Mouse (Mus musculus) intestine, postnatal 0 days (tissue): Measurements from ENCODE around the gene Slc43a2. TPM values are rescaled to one million over a fixed set of nuclear protein-coding genes. Genes with fewer than 3 reads are reported as not detected.
"Not testable (repeated sequence)": the region's sequence is repeated elsewhere in the genome, so short reads cannot be mapped to it uniquely, and the experiment has no call there.

ENCODE experiments used
- ATAC-seq: fragments of 200-750 bp; cut with Nextera tagmentation; 2 replicates; pipeline ENCODE4 v1.8.0; 2017; ENCODE audit warnings: mild to moderate bottlenecking, moderate TSS enrichment, moderate library complexity
- H3K27ac ChIP-seq: fragments of 300-500 bp; sonication (generic); 2 replicates; pipeline ENCODE4 v1.5.1; 2014; ENCODE audit warnings: mild to moderate bottlenecking, low read depth, low read length, moderate library complexity
- H3K27me3 ChIP-seq: fragments of 300-500 bp; sonication (generic); replicated peaks from 2 replicates; pipeline ENCODE4 v1.6.1; 2014; ENCODE audit warnings: low read length, mixed read lengths; ENCODE audit not compliant: control insufficient read depth, insufficient read depth
- H3K36me3 ChIP-seq: fragments of 300-500 bp; sonication (generic); 2 replicates; pipeline ENCODE4 v1.6.1; 2014; ENCODE audit warnings: mild to moderate bottlenecking, moderate library complexity; ENCODE audit not compliant: control insufficient read depth, insufficient read depth
- H3K4me1 ChIP-seq: fragments of 300-500 bp; sonication (generic); replicated peaks from 2 replicates; pipeline ENCODE4 v1.6.1; 2014; ENCODE audit warnings: antibody characterized with exemption, low read length, mixed read lengths; ENCODE audit not compliant: control insufficient read depth, insufficient read depth
- H3K4me2 ChIP-seq: fragments of 300-500 bp; sonication (generic); replicated peaks from 2 replicates; pipeline ENCODE4 v1.6.1; 2014; ENCODE audit warnings: low read depth, mild to moderate bottlenecking, moderate library complexity
- H3K4me3 ChIP-seq: fragments of 300-500 bp; sonication (generic); 2 replicates; pipeline ENCODE4 v1.5.1; 2014; ENCODE audit warnings: low read depth, low read length
- H3K9ac ChIP-seq: fragments of 300-500 bp; sonication (generic); 2 replicates; pipeline ENCODE4 v1.6.1; 2014; ENCODE audit warnings: mild to moderate bottlenecking, low read depth, low read length
- H3K9me3 ChIP-seq: fragments of 300-500 bp; sonication (generic); 2 replicates; pipeline ENCODE4 v1.6.1; 2016; ENCODE audit warnings: mixed run types; ENCODE audit not compliant: control insufficient read depth
- CTCF ChIP-seq: sonication (generic); IDR thresholded peaks from 2 replicates; pipeline ENCODE4 v1.5.1; 2016; ENCODE audit warnings: low read depth, mild to moderate bottlenecking, control low read depth, antibody characterized with exemption, moderate library complexity
- WGBS: fragments of 180-500 bp; shearing (Covaris S2); extraction: QIAGEN DNeasy Blood & Tissue Kit; methylation state at CpG from one replicate; pipeline ENCODE4 v1.1.7; 2014; 5-methylcytosine and 5-hydroxymethylcytosine counted together
- polyA plus RNA-seq: library from polyadenylated mRNA; unstranded; fragments of >200 nt; fragmentation: Nextera tagmentation; extraction: Ambion mirVana; gene quantifications from 2 replicates; pipeline ENCODE4 v1.2.1, GENCODE M21; 2015

Slc43a2 gene
- polyA plus RNA-seq, 1 experiment from 2014 or later = 46.4 TPM

DNA sequence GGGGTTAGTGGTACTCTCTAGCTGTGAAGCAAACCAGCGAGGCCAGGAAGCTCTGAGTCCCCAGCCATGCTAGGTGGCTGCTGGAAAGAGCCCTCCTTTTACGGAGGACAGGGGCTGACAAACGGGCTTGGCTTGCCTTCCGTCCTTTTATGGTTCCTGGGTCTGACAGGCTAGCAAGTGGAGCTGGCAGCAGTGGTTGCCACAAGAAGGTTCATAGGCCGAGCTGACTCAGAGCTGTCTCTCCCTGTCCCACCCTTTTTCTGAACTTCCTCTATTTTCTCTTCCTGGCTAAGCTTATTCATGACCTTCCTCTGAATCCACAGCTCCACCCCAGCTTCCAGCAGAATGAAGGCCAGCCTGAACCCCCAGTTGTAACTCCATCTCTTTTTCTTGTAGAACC is 61.1 kb downstream of the Slc43a2 start:
- H3K4me2 ChIP-seq = peak overlapping the region; percentile 28
- ATAC-seq = peak; percentile 52
- TF ChIP-seq CTCF = no peak
- no peaks in the 10 kb centered on the region for H3K27me3 ChIP-seq
- WGBS = 35% methylated on average over 5 of the region's 5 CpGs
- H3K4me1 ChIP-seq = 0 out of 2 replicates have a peak, but pooled peaks cover 11% of the 10 kb centered on the region
- H3K36me3 ChIP-seq = peaks cover 50% of the 10 kb centered on the region
- H3K4me3 ChIP-seq = no peak overlapping the region
- no peaks in the 10 kb centered on the region for H3K9me3 ChIP-seq
- H3K9ac ChIP-seq = no peak overlapping the region
- H3K27ac ChIP-seq = peak overlapping the region; percentile 86

GRCm38 (mm10) chr11:75594431-75594830 is 62.9 kb downstream of the Slc43a2 start:
- Histone ChIP-seq H3K27me3 (no peaks in the 10 kb centered on the region), H3K4me3 (no peak overlapping the region), H3K9me3 (no peaks in the 10 kb centered on the region), H3K4me1 (0 out of 2 replicates have a peak, but pooled peaks cover 3% of the 10 kb centered on the region), H3K27ac (peak overlapping the region; percentile 66), H3K4me2 (no peak overlapping the region), H3K9ac (no peak overlapping the region), H3K36me3 (peaks cover 64% of the 10 kb centered on the region)
- ATAC-seq = no peak
- WGBS = 79% methylated on average over 9 of the region's 9 CpGs
- no peak for TF ChIP-seq CTCF

DNA sequence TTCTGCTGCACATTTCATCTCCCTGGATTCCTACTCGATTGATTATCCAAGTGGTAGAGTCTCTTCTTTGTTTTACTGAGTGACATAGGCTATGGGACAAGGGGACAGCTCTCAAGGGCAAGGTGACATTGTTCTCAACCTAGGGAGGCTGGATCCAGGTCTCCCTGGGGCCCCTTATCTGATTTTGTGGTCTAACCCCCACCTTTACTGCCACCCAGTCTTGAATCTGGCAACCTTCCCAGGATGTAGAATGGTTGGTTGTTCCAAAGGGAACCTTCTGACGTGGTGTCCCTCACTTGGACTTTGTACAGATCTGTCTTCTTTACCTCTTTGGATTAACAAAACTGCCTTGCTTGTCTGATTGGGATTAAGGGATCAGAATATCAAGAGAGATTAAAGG is 63.9 kb downstream of the Slc43a2 start:
- Histone ChIP-seq H3K9me3 (no peaks in the 10 kb centered on the region), H3K27ac (peak overlapping the region; percentile 66), H3K4me2 (no peak overlapping the region), H3K4me3 (no peak overlapping the region), H3K9ac (no peak overlapping the region), H3K27me3 (no peaks in the 10 kb centered on the region), H3K36me3 (peaks cover 63% of the 10 kb centered on the region), H3K4me1 (0 out of 2 replicates have a peak, but pooled peaks cover 3% of the 10 kb centered on the region)
- 52% methylated on average over 2 of the region's 2 CpGs for WGBS
- TF ChIP-seq CTCF = no peak
- peak; percentile 53; the same call in 1 of the 2 replicates for ATAC-seq

DNA sequence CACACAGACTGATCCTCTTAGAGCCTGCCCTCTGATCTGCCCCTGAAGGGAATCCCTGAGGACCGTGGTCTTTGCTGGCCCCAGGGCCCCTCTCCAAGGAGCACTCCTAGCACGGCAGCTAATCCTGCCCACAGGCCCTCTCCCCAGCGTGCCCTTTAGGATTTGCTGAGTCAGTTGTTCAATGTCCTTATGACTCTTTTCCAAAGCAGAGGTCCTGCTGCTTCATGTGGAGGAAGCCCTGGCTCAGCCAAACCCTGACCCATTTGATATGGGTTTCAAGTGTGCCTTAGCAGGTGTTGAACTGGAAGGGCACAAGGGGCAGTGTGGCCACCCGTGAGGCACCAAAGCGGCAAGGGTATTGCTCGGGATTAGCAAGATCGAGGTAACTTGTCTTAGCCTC is 64.3 kb downstream of the Slc43a2 start:
- Histone ChIP-seq H3K4me3 (no peak overlapping the region), H3K9ac (no peak overlapping the region), H3K36me3 (peaks cover 67% of the 10 kb centered on the region), H3K27me3 (no peaks in the 10 kb centered on the region), H3K4me1 (0 out of 2 replicates have a peak, but pooled peaks cover 3% of the 10 kb centered on the region), H3K4me2 (no peak overlapping the region), H3K27ac (peak overlapping the region; percentile 17; the same call in 1 of the 2 replicates), H3K9me3 (no peaks in the 10 kb centered on the region)
- 77% methylated on average over 7 of the region's 7 CpGs for WGBS
- no peak for ATAC-seq
- TF ChIP-seq CTCF = no peak

DNA sequence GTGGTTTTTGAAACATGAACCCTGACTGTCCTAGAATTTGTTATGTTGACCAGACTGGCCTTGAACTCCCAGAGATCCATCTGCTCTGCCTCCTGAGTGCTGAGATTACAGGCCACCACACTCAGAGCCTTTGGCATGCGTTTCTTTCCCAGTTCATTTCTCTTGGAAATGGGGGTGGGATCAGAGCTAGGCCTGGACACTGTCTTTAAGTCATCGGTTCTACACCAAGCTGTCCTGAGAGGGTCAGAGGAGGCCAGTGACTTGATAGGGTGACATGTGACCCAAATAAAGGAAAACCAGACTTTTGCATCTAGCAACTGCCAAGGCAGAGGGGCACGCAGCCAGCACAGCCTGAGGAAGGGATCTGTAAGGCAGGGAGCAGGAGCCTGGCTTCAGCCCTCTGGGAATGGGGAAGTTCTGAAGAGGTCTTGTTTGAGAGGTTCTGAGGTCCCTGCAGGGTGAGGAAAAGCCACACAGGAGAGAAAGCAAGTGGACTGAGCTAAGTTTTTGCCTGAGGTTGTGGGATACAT is 65.3 kb downstream of the Slc43a2 start:
- no peak for TF ChIP-seq CTCF
- H3K4me2 ChIP-seq = no peak overlapping the region
- H3K4me1 ChIP-seq = 0 out of 2 replicates have a peak, but pooled peaks cover 3% of the 10 kb centered on the region
- H3K27me3 ChIP-seq = no peaks in the 10 kb centered on the region
- ATAC-seq = no peak
- no peaks in the 10 kb centered on the region for H3K9me3 ChIP-seq
- peak overlapping the region; percentile 15; the same call in 1 of the 2 replicates for H3K27ac ChIP-seq
- WGBS = 80% methylated on average over 3 of the region's 3 CpGs
- H3K9ac ChIP-seq = no peak overlapping the region
- no peak overlapping the region for H3K4me3 ChIP-seq
- peaks cover 72% of the 10 kb centered on the region for H3K36me3 ChIP-seq

GRCm38 (mm10) chr11:75598004-75598403 is 66.5 kb downstream of the Slc43a2 start:
- no peaks in the 10 kb centered on the region for H3K27me3 ChIP-seq
- H3K36me3 ChIP-seq = peaks cover 82% of the 10 kb centered on the region
- no peak overlapping the region for H3K4me2 ChIP-seq
- H3K27ac ChIP-seq = no peak overlapping the region
- no peak overlapping the region for H3K9ac ChIP-seq
- no peak overlapping the region for H3K4me3 ChIP-seq
- H3K9me3 ChIP-seq = no peaks in the 10 kb centered on the region
- H3K4me1 ChIP-seq = 0 out of 2 replicates have a peak, but pooled peaks cover 3% of the 10 kb centered on the region
- ATAC-seq = no peak
- TF ChIP-seq CTCF = no peak
- WGBS = 88% methylated on average over 6 of the region's 6 CpGs

GRCm38 (mm10) chr11:75599802-75600201 is 68.3 kb downstream of the Slc43a2 start:
- H3K9ac ChIP-seq, H3K27me3 ChIP-seq, H3K4me3 ChIP-seq, H3K27ac ChIP-seq, H3K4me1 ChIP-seq, H3K9me3 ChIP-seq, H3K4me2 ChIP-seq, ATAC-seq: not testable (repeated sequence)
- peaks cover 79% of the 10 kb centered on the region for H3K36me3 ChIP-seq
- 93% methylated on average over 16 of the region's 17 CpGs for WGBS
